Mouse (Mus musculus): ENCODE results near the gene Dgat2. TPM values are rescaled to one million over a fixed set of nuclear protein-coding genes. Genes with fewer than 3 reads are reported as not detected.

Dgat2 gene
- polyA plus RNA-seq, 1 experiment from 2014 or later, result 21.9 TPM

GRCm38 (mm10) chr7:99161961-99162360 is 20.6 kb downstream of the Dgat2 start:
- 0 out of 2 replicates have a peak, but pooled peaks cover 1% of the 10 kb centered on the region for H3K27me3 ChIP-seq (ENCODE audit: control insufficient read depth, insufficient read depth, low read length)
- 83% methylated on average over 11 of the region's 11 CpGs for WGBS
- no peak overlapping the region for H3K9ac ChIP-seq (ENCODE audit: low read depth, low read length)
- H3K9me3 ChIP-seq (ENCODE audit: control insufficient read depth, low read length), result no peaks in the 10 kb centered on the region
- H3K4me3 ChIP-seq (ENCODE audit: low read length), result no peak overlapping the region
- no peak overlapping the region for H3K4me2 ChIP-seq (replicated peaks; ENCODE audit: low read depth, low read length)
- no peak overlapping the region for H3K27ac ChIP-seq (ENCODE audit: low read depth, low read length)
- H3K4me1 ChIP-seq (ENCODE audit: control insufficient read depth, insufficient read depth, low read length), result peaks cover 13% of the 10 kb centered on the region
- no peaks in the 10 kb centered on the region for H3K36me3 ChIP-seq (ENCODE audit: control insufficient read depth, insufficient read depth, low read length)
- no peak for ATAC-seq (ENCODE audit: low FRiP score, low TSS enrichment)

GRCm38 (mm10) chr7:99161529-99161928 is 21.0 kb downstream of the Dgat2 start:
- 26% methylated on average over 4 of the region's 4 CpGs for WGBS
- H3K4me2 ChIP-seq (replicated peaks; ENCODE audit: low read depth, low read length), result no peak overlapping the region
- no peak overlapping the region for H3K27ac ChIP-seq (ENCODE audit: low read depth, low read length)
- H3K9me3 ChIP-seq (ENCODE audit: control insufficient read depth, low read length), result no peaks in the 10 kb centered on the region
- H3K4me1 ChIP-seq (ENCODE audit: control insufficient read depth, insufficient read depth, low read length), result peaks cover 14% of the 10 kb centered on the region
- no peak overlapping the region for H3K4me3 ChIP-seq (ENCODE audit: low read length)
- ATAC-seq (ENCODE audit: low FRiP score, low TSS enrichment), result peak; percentile 56
- no peaks in the 10 kb centered on the region for H3K36me3 ChIP-seq (ENCODE audit: control insufficient read depth, insufficient read depth, low read length)
- 0 out of 2 replicates have a peak, but pooled peaks cover 3% of the 10 kb centered on the region for H3K27me3 ChIP-seq (ENCODE audit: control insufficient read depth, insufficient read depth, low read length)
- no peak overlapping the region for H3K9ac ChIP-seq (ENCODE audit: low read depth, low read length)

GRCm38 (mm10) chr7:99160995-99161394 is 21.5 kb downstream of the Dgat2 start:
- Histone ChIP-seq H3K36me3 (ENCODE audit: control insufficient read depth, insufficient read depth, low read length) (no peaks in the 10 kb centered on the region), H3K27me3 (ENCODE audit: control insufficient read depth, insufficient read depth, low read length) (0 out of 2 replicates have a peak, but pooled peaks cover 3% of the 10 kb centered on the region), H3K4me3 (ENCODE audit: low read length) (no peak overlapping the region), H3K4me2 (replicated peaks; ENCODE audit: low read depth, low read length) (no peak overlapping the region), H3K9me3 (ENCODE audit: control insufficient read depth, low read length) (no peaks in the 10 kb centered on the region), H3K9ac (ENCODE audit: low read depth, low read length) (no peak overlapping the region), H3K4me1 (ENCODE audit: control insufficient read depth, insufficient read depth, low read length) (peaks cover 20% of the 10 kb centered on the region), H3K27ac (ENCODE audit: low read depth, low read length) (no peak overlapping the region)
- 73% methylated on average over 7 of the region's 7 CpGs for WGBS
- no peak for ATAC-seq (ENCODE audit: low FRiP score, low TSS enrichment)

GRCm38 (mm10) chr7:99159446-99159845 is 23.1 kb downstream of the Dgat2 start:
- no peak overlapping the region for H3K4me3 ChIP-seq (ENCODE audit: low read length)
- no peak overlapping the region for H3K4me2 ChIP-seq (replicated peaks; ENCODE audit: low read depth, low read length)
- H3K27me3 ChIP-seq (ENCODE audit: control insufficient read depth, insufficient read depth, low read length), result 0 out of 2 replicates have a peak, but pooled peaks cover 3% of the 10 kb centered on the region
- no peaks in the 10 kb centered on the region for H3K36me3 ChIP-seq (ENCODE audit: control insufficient read depth, insufficient read depth, low read length)
- no peak for ATAC-seq (ENCODE audit: low FRiP score, low TSS enrichment)
- WGBS, result 83% methylated on average over 2 of the region's 2 CpGs
- H3K27ac ChIP-seq (ENCODE audit: low read depth, low read length), result no peak overlapping the region
- H3K9me3 ChIP-seq (ENCODE audit: control insufficient read depth, low read length), result no peaks in the 10 kb centered on the region
- peaks cover 26% of the 10 kb centered on the region for H3K4me1 ChIP-seq (ENCODE audit: control insufficient read depth, insufficient read depth, low read length)
- H3K9ac ChIP-seq (ENCODE audit: low read depth, low read length), result no peak overlapping the region

GRCm38 (mm10) chr7:99158904-99159303 is 23.6 kb downstream of the Dgat2 start:
- no peaks in the 10 kb centered on the region for H3K9me3 ChIP-seq (ENCODE audit: control insufficient read depth, low read length)
- H3K4me3 ChIP-seq (ENCODE audit: low read length), result no peak overlapping the region
- 0 out of 2 replicates have a peak, but pooled peaks cover 3% of the 10 kb centered on the region for H3K27me3 ChIP-seq (ENCODE audit: control insufficient read depth, insufficient read depth, low read length)
- H3K9ac ChIP-seq (ENCODE audit: low read depth, low read length), result no peak overlapping the region
- H3K36me3 ChIP-seq (ENCODE audit: control insufficient read depth, insufficient read depth, low read length), result no peaks in the 10 kb centered on the region
- H3K27ac ChIP-seq (ENCODE audit: low read depth, low read length), result no peak overlapping the region
- no peak overlapping the region for H3K4me2 ChIP-seq (replicated peaks; ENCODE audit: low read depth, low read length)
- no peak for ATAC-seq (ENCODE audit: low FRiP score, low TSS enrichment)
- H3K4me1 ChIP-seq (ENCODE audit: control insufficient read depth, insufficient read depth, low read length), result peaks cover 26% of the 10 kb centered on the region
- WGBS, result 84% methylated on average over 5 of the region's 5 CpGs

GRCm38 (mm10) chr7:99158011-99158410 is 24.5 kb downstream of the Dgat2 start:
- Histone ChIP-seq H3K9me3 (ENCODE audit: control insufficient read depth, low read length) (no peaks in the 10 kb centered on the region), H3K9ac (ENCODE audit: low read depth, low read length) (no peak overlapping the region), H3K27ac (ENCODE audit: low read depth, low read length) (no peak overlapping the region), H3K27me3 (ENCODE audit: control insufficient read depth, insufficient read depth, low read length) (0 out of 2 replicates have a peak, but pooled peaks cover 3% of the 10 kb centered on the region), H3K36me3 (ENCODE audit: control insufficient read depth, insufficient read depth, low read length) (no peaks in the 10 kb centered on the region), H3K4me2 (replicated peaks; ENCODE audit: low read depth, low read length) (no peak overlapping the region), H3K4me1 (ENCODE audit: control insufficient read depth, insufficient read depth, low read length) (peaks cover 26% of the 10 kb centered on the region), H3K4me3 (ENCODE audit: low read length) (no peak overlapping the region)
- ATAC-seq (ENCODE audit: low FRiP score, low TSS enrichment), result no peak
- WGBS, result 82% methylated on average over 8 of the region's 8 CpGs

- Histone ChIP-seq H3K4me2 (replicated peaks; ENCODE audit: low read depth, low read length) (no peak overlapping the region), H3K27ac (ENCODE audit: low read depth, low read length) (no peak overlapping the region), H3K27me3 (ENCODE audit: control insufficient read depth, insufficient read depth, low read length) (0 out of 2 replicates have a peak, but pooled peaks cover 3% of the 10 kb centered on the region), H3K4me1 (ENCODE audit: control insufficient read depth, insufficient read depth, low read length) (peaks cover 24% of the 10 kb centered on the region), H3K36me3 (ENCODE audit: control insufficient read depth, insufficient read depth, low read length) (no peaks in the 10 kb centered on the region), H3K4me3 (ENCODE audit: low read length) (no peak overlapping the region), H3K9me3 (ENCODE audit: control insufficient read depth, low read length) (no peaks in the 10 kb centered on the region), H3K9ac (ENCODE audit: low read depth, low read length) (no peak overlapping the region)
- 86% methylated on average over 10 of the region's 10 CpGs for WGBS
- no peak for ATAC-seq (ENCODE audit: low FRiP score, low TSS enrichment)
Observed at GRCm38 (mm10) chr7:99156737-99157136, 25.8 kb downstream of the Dgat2 start.

GRCm38 (mm10) chr7:99155311-99156289 is 26.9 kb downstream of the Dgat2 start:
- Histone ChIP-seq H3K27ac (ENCODE audit: low read depth, low read length) (peak overlapping the region; percentile 42; the same call in 1 of the 2 replicates), H3K27me3 (ENCODE audit: control insufficient read depth, insufficient read depth, low read length) (0 out of 2 replicates have a peak, but pooled peaks cover 3% of the 10 kb centered on the region), H3K36me3 (ENCODE audit: control insufficient read depth, insufficient read depth, low read length) (no peaks in the 10 kb centered on the region), H3K4me2 (replicated peaks; ENCODE audit: low read depth, low read length) (peak overlapping the region; percentile 43), H3K4me3 (ENCODE audit: low read length) (peak overlapping the region; percentile 12; the same call in 1 of the 2 replicates), H3K9ac (ENCODE audit: low read depth, low read length) (no peak overlapping the region), H3K9me3 (ENCODE audit: control insufficient read depth, low read length) (no peaks in the 10 kb centered on the region), H3K4me1 (ENCODE audit: control insufficient read depth, insufficient read depth, low read length) (peaks cover 13% of the 10 kb centered on the region; the same call in 1 of the 2 replicates)
- ATAC-seq (ENCODE audit: low FRiP score, low TSS enrichment), result peak; percentile 69
- 13% methylated on average over 17 of the region's 17 CpGs for WGBS

- 60% methylated on average over 8 of the region's 8 CpGs for WGBS
- H3K27me3 ChIP-seq (ENCODE audit: control insufficient read depth, insufficient read depth, low read length), result 0 out of 2 replicates have a peak, but pooled peaks cover 3% of the 10 kb centered on the region
- no peak overlapping the region for H3K27ac ChIP-seq (ENCODE audit: low read depth, low read length)
- H3K9ac ChIP-seq (ENCODE audit: low read depth, low read length), result no peak overlapping the region
- H3K9me3 ChIP-seq (ENCODE audit: control insufficient read depth, low read length), result no peaks in the 10 kb centered on the region
- H3K4me3 ChIP-seq (ENCODE audit: low read length), result no peak overlapping the region
- no peak overlapping the region for H3K4me2 ChIP-seq (replicated peaks; ENCODE audit: low read depth, low read length)
- ATAC-seq (ENCODE audit: low FRiP score, low TSS enrichment), result peak; percentile 72
- H3K36me3 ChIP-seq (ENCODE audit: control insufficient read depth, insufficient read depth, low read length), result no peaks in the 10 kb centered on the region
- H3K4me1 ChIP-seq (ENCODE audit: control insufficient read depth, insufficient read depth, low read length), result peaks cover 12% of the 10 kb centered on the region; the same call in 1 of the 2 replicates
Observed at GRCm38 (mm10) chr7:99154648-99155151, 27.8 kb downstream of the Dgat2 start.

Measured in kidney, embryonic 14.5 days (tissue).